Mouse (Mus musculus) heart, postnatal 4 days (tissue): ENCODE data around the gene Sox15. TPM values are rescaled to one million over a fixed set of nuclear protein-coding genes. Genes with fewer than 3 reads are reported as not detected.
"Not testable (repeated sequence)": the region's sequence is repeated elsewhere in the genome, so short reads cannot be mapped to it uniquely, and the experiment has no call there.

Experiments
- DNase-seq: peaks from one replicate; pipeline ENCODE4 v3.0.0; 2021
- microRNA-seq, 2 experiments: library from miRNA; unstranded; fragments of <30 nt; microRNA quantifications; one replicate each; pipeline ENCODE4 v1.2.0; 2021 to 2022
- total RNA-seq, 2 experiments: library from RNA; stranded (reverse); gene quantifications; 2 replicates each; pipeline ENCODE4 v1.2.3; 2021

Sox15 gene
- total RNA-seq, 2 experiments from 2014 or later = not detected

GRCm38 (mm10) chr11:69703381-69703780 is 48.3 kb downstream of the Sox15 start:
- DNase-seq = not testable (repeated sequence)

- DNase-seq = no peak
Measured at GRCm38 (mm10) chr11:69703814-69704612, 48.9 kb downstream of the Sox15 start.

GRCm38 (mm10) chr11:69704613-69705010 is 49.5 kb downstream of the Sox15 start:
- DNase-seq = no peak

Small RNA genes lying within 50 kb of the gene (microRNA-seq; reads per million reads assigned to microRNA genes)
- gene Mir1934 = 4.1 to 8.0 reads per million in 2 experiments
- gene Mir467f = 0 reads per million in 2 experiments

Other genes with a start within 250 kb of the Sox15 start
- gene Kdm6b, start 241.6 kb upstream of the Sox15 start, total RNA-seq = 10 to 100 TPM; 48.3 to 49.7 TPM
- under 1 TPM; 0.20 to 0.50 TPM for gene Dnah2, start 106.2 kb upstream of the Sox15 start, total RNA-seq
- 100 to 1,000 TPM in 1 of 2 experiments, 10 to 100 TPM in 1; 98.5 to 117 TPM for gene Efnb3, start 95.1 kb upstream of the Sox15 start, total RNA-seq
- 1 to 10 TPM; 5.8 to 7.0 TPM for gene Wrap53, start 75.1 kb upstream of the Sox15 start, total RNA-seq
- gene Trp53, start 75.0 kb upstream of the Sox15 start, total RNA-seq = 10 to 100 TPM; 41.6 to 46.1 TPM
- gene Atp1b2, start 49.4 kb upstream of the Sox15 start, total RNA-seq = 10 to 100 TPM; 27.0 to 29.1 TPM
- not detected for gene Shbg, start 37.4 kb upstream of the Sox15 start, total RNA-seq
- 1 to 10 TPM; 5.3 to 6.7 TPM for gene Sat2, start 33.3 kb upstream of the Sox15 start, total RNA-seq
- gene Fxr2, start 22.3 kb upstream of the Sox15 start, total RNA-seq = 10 to 100 TPM; 81.4 to 83.6 TPM
- 10 to 100 TPM; 34.3 to 36.3 TPM for gene Mpdu1, start 7.3 kb downstream of the Sox15 start, total RNA-seq
- gene Cd68, start 10.8 kb downstream of the Sox15 start, total RNA-seq = 1 to 10 TPM; 4.0 to 6.0 TPM
- 100 to 1,000 TPM; 535 to 537 TPM for gene Eif4a1, start 17.1 kb downstream of the Sox15 start, total RNA-seq
- 10 to 100 TPM; 58.0 to 61.3 TPM for gene Senp3, start 26.8 kb downstream of the Sox15 start, total RNA-seq
- 1 to 10 TPM; 2.3 to 2.6 TPM for gene Tnfsf13, start 30.5 kb downstream of the Sox15 start, total RNA-seq
- gene Tnfsf12, start 40.5 kb downstream of the Sox15 start, total RNA-seq = 10 to 100 TPM; 13.7 to 16.4 TPM
- gene Tnfsfm13, start 40.8 kb downstream of the Sox15 start, total RNA-seq = 1 to 10 TPM; 1.9 to 3.0 TPM
- 10 to 100 TPM; 53.7 TPM for gene Polr2a, start 103.3 kb downstream of the Sox15 start, total RNA-seq
- gene Slc35g3, start 106.7 kb downstream of the Sox15 start, total RNA-seq = not detected
- 10 to 100 TPM; 34.1 to 36.8 TPM for gene Zbtb4, start 110.6 kb downstream of the Sox15 start, total RNA-seq
- 1 to 10 TPM; 3.1 to 5.1 TPM for gene Chrnb1, start 140.6 kb downstream of the Sox15 start, total RNA-seq
- 1 to 10 TPM; 3.1 to 3.7 TPM for gene Fgf11, start 146.5 kb downstream of the Sox15 start, total RNA-seq
- gene Tmem102, start 150.3 kb downstream of the Sox15 start, total RNA-seq = under 1 TPM; 0.60 to 0.92 TPM
- gene Gm39566, start 160.0 kb downstream of the Sox15 start, total RNA-seq = not detected
- gene Spem2, start 163.2 kb downstream of the Sox15 start, total RNA-seq = not detected
- gene Spem1, start 166.9 kb downstream of the Sox15 start, total RNA-seq = not detected
- 10 to 100 TPM; 11.0 to 11.6 TPM for gene Nlgn2, start 182.5 kb downstream of the Sox15 start, total RNA-seq
- gene Tmem256, start 183.2 kb downstream of the Sox15 start, total RNA-seq = 100 to 1,000 TPM; 143 to 166 TPM
- 10 to 100 TPM; 59.7 to 59.9 TPM for gene Plscr3, start 191.1 kb downstream of the Sox15 start, total RNA-seq
- gene Tnk1, start 203.4 kb downstream of the Sox15 start, total RNA-seq = not detected
- not detected for gene Tmem95, start 222.7 kb downstream of the Sox15 start, total RNA-seq
- gene Kctd11, start 226.1 kb downstream of the Sox15 start, total RNA-seq = 1 to 10 TPM; 3.3 TPM
- 1 to 10 TPM; 2.8 to 3.2 TPM for gene Acap1, start 240.2 kb downstream of the Sox15 start, total RNA-seq
- 1 to 10 TPM; 5.2 to 6.2 TPM for gene 2810408A11Rik, start 245.7 kb downstream of the Sox15 start, total RNA-seq
- 10 to 100 TPM; 45.8 to 48.5 TPM for gene Neurl4, start 245.8 kb downstream of the Sox15 start, total RNA-seq